Mouse (Mus musculus): ENCODE data around the gene Cic. TPM values are rescaled to one million over a fixed set of nuclear protein-coding genes. Genes with fewer than 3 reads are reported as not detected.

Cic gene
- total and polyA plus RNA-seq, 2 experiments from 2014 or later, result 31.9 to 145 TPM

- no peak for TF ChIP-seq CTCF (IDR thresholded peaks at IDR 0.05)
- WGBS, result 59% methylated on average over 5 of the region's 5 CpGs
- Histone ChIP-seq H3K4me3 (ENCODE audit: low read depth, low read length) (no peak overlapping the region), H3K27ac (ENCODE audit: low read depth, low read length) (no peak overlapping the region), H3K9ac (replicated peaks; ENCODE audit: low read length, poor library complexity, severe bottlenecking) (no peak overlapping the region), H3K4me2 (ENCODE audit: low read depth, low read length, poor library complexity, severe bottlenecking) (no peak overlapping the region), H3K36me3 (ENCODE audit: insufficient read depth, low read length) (peaks cover 45% of the 10 kb centered on the region), H3K4me1 (ENCODE audit: insufficient read depth, low read length) (peaks cover 16% of the 10 kb centered on the region; the same call in 1 of the 2 replicates), H3K9me3 (ENCODE audit: low read length) (no peaks in the 10 kb centered on the region), H3K27me3 (ENCODE audit: insufficient read depth, low read length) (no peaks in the 10 kb centered on the region)
- no peak for DNase-seq (ENCODE audit: low spot score)
- ATAC-seq (ENCODE audit: low FRiP score), result no peak
Observed at GRCm38 (mm10) chr7:25274571-25274970, 7.1 kb downstream of the Cic start.

GRCm38 (mm10) chr7:25274996-25275395, 7.5 kb downstream of the Cic start:
- H3K9ac ChIP-seq (replicated peaks; ENCODE audit: low read length, poor library complexity, severe bottlenecking), result no peak overlapping the region
- H3K9me3 ChIP-seq (ENCODE audit: low read length), result no peaks in the 10 kb centered on the region
- no peaks in the 10 kb centered on the region for H3K27me3 ChIP-seq (ENCODE audit: insufficient read depth, low read length)
- WGBS, result 91% methylated on average over 3 of the region's 3 CpGs
- ATAC-seq (ENCODE audit: low FRiP score), result no peak
- H3K27ac ChIP-seq (ENCODE audit: low read depth, low read length), result no peak overlapping the region
- no peak for TF ChIP-seq CTCF (IDR thresholded peaks at IDR 0.05)
- no peak overlapping the region for H3K4me2 ChIP-seq (ENCODE audit: low read depth, low read length, poor library complexity, severe bottlenecking)
- DNase-seq (ENCODE audit: low spot score), result no peak
- peaks cover 18% of the 10 kb centered on the region; the same call in 1 of the 2 replicates for H3K4me1 ChIP-seq (ENCODE audit: insufficient read depth, low read length)
- peaks cover 45% of the 10 kb centered on the region for H3K36me3 ChIP-seq (ENCODE audit: insufficient read depth, low read length)
- H3K4me3 ChIP-seq (ENCODE audit: low read depth, low read length), result no peak overlapping the region

- TF ChIP-seq CTCF (IDR thresholded peaks at IDR 0.05), result no peak
- DNase-seq (ENCODE audit: low spot score) (no peak), ATAC-seq (ENCODE audit: low FRiP score) (no peak)
- H3K27ac ChIP-seq (ENCODE audit: low read depth, low read length), result no peak overlapping the region
- WGBS, result 53% methylated on average over 9 of the region's 9 CpGs
- peaks cover 21% of the 10 kb centered on the region for H3K4me1 ChIP-seq (ENCODE audit: insufficient read depth, low read length)
- H3K36me3 ChIP-seq (ENCODE audit: insufficient read depth, low read length), result peaks cover 45% of the 10 kb centered on the region
- no peaks in the 10 kb centered on the region for H3K9me3 ChIP-seq (ENCODE audit: low read length)
- no peaks in the 10 kb centered on the region for H3K27me3 ChIP-seq (ENCODE audit: insufficient read depth, low read length)
- peak overlapping the region; percentile 46 for H3K9ac ChIP-seq (replicated peaks; ENCODE audit: low read length, poor library complexity, severe bottlenecking)
- H3K4me2 ChIP-seq (ENCODE audit: low read depth, low read length, poor library complexity, severe bottlenecking), result no peak overlapping the region
- no peak overlapping the region for H3K4me3 ChIP-seq (ENCODE audit: low read depth, low read length)
Observed at GRCm38 (mm10) chr7:25275555-25276298, 8.2 kb downstream of the Cic start.

- no peak for TF ChIP-seq CTCF (IDR thresholded peaks at IDR 0.05)
- Histone ChIP-seq H3K9ac (replicated peaks; ENCODE audit: low read length, poor library complexity, severe bottlenecking) (no peak overlapping the region), H3K27me3 (ENCODE audit: insufficient read depth, low read length) (no peaks in the 10 kb centered on the region), H3K9me3 (ENCODE audit: low read length) (no peaks in the 10 kb centered on the region), H3K27ac (ENCODE audit: low read depth, low read length) (peak overlapping the region; percentile 38; the same call in 1 of the 2 replicates), H3K4me3 (ENCODE audit: low read depth, low read length) (peak overlapping the region; percentile 65; the same call in 1 of the 2 replicates), H3K36me3 (ENCODE audit: insufficient read depth, low read length) (peaks cover 29% of the 10 kb centered on the region; the same call in 1 of the 2 replicates), H3K4me2 (ENCODE audit: low read depth, low read length, poor library complexity, severe bottlenecking) (peak overlapping the region; percentile 89), H3K4me1 (ENCODE audit: insufficient read depth, low read length) (peaks cover 26% of the 10 kb centered on the region)
- ATAC-seq (ENCODE audit: low FRiP score) (no peak), DNase-seq (ENCODE audit: low spot score) (no peak)
- WGBS, result 90% methylated on average over 4 of the region's 4 CpGs
Observed at GRCm38 (mm10) chr7:25277405-25277804, 9.9 kb downstream of the Cic start.

GRCm38 (mm10) chr7:25277998-25278340, 10.5 kb downstream of the Cic start:
- peaks cover 28% of the 10 kb centered on the region for H3K4me1 ChIP-seq (ENCODE audit: insufficient read depth, low read length)
- TF ChIP-seq CTCF (IDR thresholded peaks at IDR 0.05), result no peak
- H3K4me3 ChIP-seq (ENCODE audit: low read depth, low read length), result peak overlapping the region; percentile 65
- no peak overlapping the region for H3K9ac ChIP-seq (replicated peaks; ENCODE audit: low read length, poor library complexity, severe bottlenecking)
- 14% methylated on average over 4 of the region's 4 CpGs for WGBS
- H3K27me3 ChIP-seq (ENCODE audit: insufficient read depth, low read length), result no peaks in the 10 kb centered on the region
- H3K27ac ChIP-seq (ENCODE audit: low read depth, low read length), result peak overlapping the region; percentile 38; the same call in 1 of the 2 replicates
- no peak for DNase-seq (ENCODE audit: low spot score)
- ATAC-seq (ENCODE audit: low FRiP score), result no peak
- H3K9me3 ChIP-seq (ENCODE audit: low read length), result no peaks in the 10 kb centered on the region
- peaks cover 23% of the 10 kb centered on the region; the same call in 1 of the 2 replicates for H3K36me3 ChIP-seq (ENCODE audit: insufficient read depth, low read length)
- peak overlapping the region; percentile 89 for H3K4me2 ChIP-seq (ENCODE audit: low read depth, low read length, poor library complexity, severe bottlenecking)

- Histone ChIP-seq H3K9me3 (ENCODE audit: low read length) (no peaks in the 10 kb centered on the region), H3K4me1 (ENCODE audit: insufficient read depth, low read length) (peaks cover 33% of the 10 kb centered on the region), H3K27ac (ENCODE audit: low read depth, low read length) (peak overlapping the region; percentile 99), H3K9ac (replicated peaks; ENCODE audit: low read length, poor library complexity, severe bottlenecking) (peak overlapping the region; percentile 77), H3K36me3 (ENCODE audit: insufficient read depth, low read length) (peaks cover 19% of the 10 kb centered on the region; the same call in 1 of the 2 replicates), H3K4me3 (ENCODE audit: low read depth, low read length) (peak overlapping the region; percentile 65), H3K27me3 (ENCODE audit: insufficient read depth, low read length) (no peaks in the 10 kb centered on the region), H3K4me2 (ENCODE audit: low read depth, low read length, poor library complexity, severe bottlenecking) (peak overlapping the region; percentile 89)
- ATAC-seq (ENCODE audit: low FRiP score), result peak; percentile 81
- DNase-seq (ENCODE audit: low spot score), result peak; percentile 95
- 0% methylated on average over 38 of the region's 60 CpGs for WGBS
- TF ChIP-seq CTCF (IDR thresholded peaks at IDR 0.05), result peak; percentile 71
Observed at GRCm38 (mm10) chr7:25278341-25279075, 11.0 kb downstream of the Cic start.
